Mouse (Mus musculus): ENCODE measurements around the gene Slco3a1.

Slco3a1 gene

GRCm38 (mm10) chr7:74554608-74555311 lies at the start of gene Slco3a1:
TSS of gene Slco3a1 (minus strand) at chr7:74554780.
- ATAC-seq (ENCODE audit: insufficient number of reproducible peaks, low FRiP score, low TSS enrichment), result peak; percentile 86

DNA sequence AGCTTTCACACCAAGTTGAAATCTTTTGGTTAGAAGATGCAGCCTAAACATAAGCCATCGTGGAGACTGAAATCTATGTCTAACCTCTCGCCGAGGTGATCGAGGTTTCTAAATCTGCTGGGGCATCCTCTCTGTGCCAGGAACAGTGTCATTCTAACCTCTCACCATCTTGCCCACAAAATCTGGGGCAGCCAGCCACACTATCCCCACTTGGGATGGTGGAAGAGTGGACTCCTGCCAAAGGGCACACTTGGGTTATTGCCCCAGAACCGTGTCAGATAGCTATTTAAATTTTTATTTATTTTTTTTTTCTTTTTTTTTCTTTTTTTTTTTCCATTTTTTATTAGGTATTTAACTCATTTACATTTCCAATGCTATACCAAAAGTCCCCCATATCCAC lies 46.4 kb upstream of the Slco3a1 start:
- no peak for ATAC-seq (ENCODE audit: insufficient number of reproducible peaks, low FRiP score, low TSS enrichment)

DNA sequence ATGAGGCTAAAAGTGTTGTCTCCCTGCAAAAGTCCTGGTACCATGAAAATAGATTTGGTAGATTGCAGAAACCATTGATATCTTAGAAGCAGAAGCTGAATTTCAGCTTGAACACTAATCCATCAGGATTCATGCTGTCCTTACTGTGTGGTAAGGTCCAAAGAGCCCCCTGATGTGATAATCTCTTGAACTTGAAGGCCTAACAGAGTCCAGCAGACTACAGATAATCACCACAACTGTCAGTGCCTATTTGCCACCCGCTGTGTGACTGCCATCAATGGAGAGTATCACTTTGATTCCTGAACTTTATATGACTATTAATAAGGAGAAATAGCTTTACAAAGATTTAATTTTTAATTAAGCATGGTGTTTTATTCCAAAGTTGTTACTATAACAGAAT lies 24.8 kb upstream of the Slco3a1 start:
- no peak for ATAC-seq (ENCODE audit: insufficient number of reproducible peaks, low FRiP score, low TSS enrichment)

GRCm38 (mm10) chr7:74575678-74576077 lies 21.1 kb upstream of the Slco3a1 start:
- no peak for ATAC-seq (ENCODE audit: insufficient number of reproducible peaks, low FRiP score, low TSS enrichment)

DNA sequence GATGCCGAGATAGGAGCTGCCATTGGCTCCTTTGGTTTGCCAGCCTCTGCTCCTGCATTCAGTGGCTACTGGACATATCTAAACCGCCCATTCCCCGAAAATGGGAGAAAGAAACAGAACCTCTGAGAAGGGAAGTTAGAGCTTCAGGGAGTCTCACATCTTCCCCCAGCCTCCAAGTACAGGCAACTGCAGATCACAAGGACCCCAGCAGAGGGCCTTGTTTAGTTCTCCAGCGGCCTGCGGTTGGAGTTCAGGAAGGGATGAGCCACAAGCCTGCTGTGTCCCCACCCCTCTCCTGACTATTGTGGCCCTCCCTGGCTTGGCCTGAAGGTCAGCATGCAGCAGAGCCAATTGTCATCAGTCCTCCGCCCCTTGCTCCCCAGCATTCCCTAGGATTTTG lies 836 bp upstream of the Slco3a1 start:
- ATAC-seq (ENCODE audit: insufficient number of reproducible peaks, low FRiP score, low TSS enrichment), result peak; percentile 34

DNA sequence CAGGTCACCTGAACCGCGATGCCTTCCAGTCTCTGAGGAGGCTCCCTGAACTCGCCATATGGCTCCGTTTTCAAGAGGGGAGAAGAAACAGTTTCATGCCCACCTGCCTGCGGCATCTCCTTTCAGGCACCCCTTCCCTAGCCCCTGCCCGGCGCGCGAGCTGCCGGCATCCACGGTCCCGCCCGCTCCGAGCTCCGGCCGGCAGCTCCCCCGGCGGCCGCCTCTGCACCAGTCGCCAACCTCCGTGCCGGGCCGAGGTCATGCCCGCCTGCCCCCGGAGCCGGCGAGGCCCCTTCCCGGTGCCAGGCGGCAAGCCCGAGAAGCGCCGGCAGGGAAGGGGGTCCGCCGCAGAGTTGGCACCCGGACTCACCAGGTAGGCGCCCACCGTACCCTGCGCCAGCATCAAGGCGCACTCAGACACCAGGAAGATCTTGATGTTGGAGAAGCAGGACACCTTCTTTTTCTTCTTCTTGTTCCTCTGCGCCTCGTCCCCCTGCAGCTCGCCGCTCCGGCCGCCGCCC lies 479 bp downstream of the Slco3a1 start:
- ATAC-seq (ENCODE audit: insufficient number of reproducible peaks, low FRiP score, low TSS enrichment), result peak; percentile 45

DNA sequence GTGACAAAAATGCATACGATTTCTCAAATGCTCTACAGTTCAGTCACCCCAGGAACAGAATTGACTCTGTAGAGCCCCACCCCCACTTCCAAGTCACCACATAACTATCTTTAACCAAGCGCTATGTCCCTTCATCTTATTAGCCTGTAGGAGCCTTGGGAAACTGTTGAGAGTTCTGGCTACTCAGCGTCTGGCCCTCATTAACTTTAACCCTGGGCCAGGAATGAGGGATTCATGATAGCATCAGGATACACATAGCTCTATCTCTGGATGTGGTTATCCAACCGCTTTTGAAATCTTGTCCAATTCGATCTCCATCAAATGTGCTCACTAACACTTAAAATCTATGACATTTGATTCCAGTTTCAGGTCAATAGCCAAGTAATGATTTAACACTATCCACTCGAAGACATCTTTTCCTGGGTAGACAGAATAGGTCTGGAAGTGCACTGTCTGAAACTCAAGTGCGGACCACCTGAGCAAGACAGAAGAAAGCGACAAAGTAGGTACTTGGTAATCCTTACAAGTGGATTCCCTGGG lies 1.4 kb downstream of the Slco3a1 start:
- no peak for ATAC-seq (ENCODE audit: insufficient number of reproducible peaks, low FRiP score, low TSS enrichment)

DNA sequence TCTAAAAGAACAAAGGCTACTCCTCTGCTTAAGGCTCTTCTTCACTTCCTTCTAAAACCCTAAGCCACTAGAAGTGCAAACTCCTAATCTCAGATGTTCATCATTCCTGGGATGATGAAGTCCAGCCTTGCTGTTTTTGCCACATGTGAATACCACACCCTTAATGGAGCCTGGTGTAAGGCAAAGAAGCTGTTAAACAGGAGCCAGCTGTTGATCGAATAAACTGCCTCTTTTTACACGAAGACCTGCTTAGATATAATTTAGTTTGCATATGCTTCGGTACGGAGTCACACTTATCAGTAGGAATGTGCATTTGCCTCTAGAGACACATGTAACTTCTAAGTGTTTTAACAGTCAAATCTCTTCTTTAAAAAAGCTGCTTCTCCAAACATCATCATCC lies 2.0 kb downstream of the Slco3a1 start:
- no peak for ATAC-seq (ENCODE audit: insufficient number of reproducible peaks, low FRiP score, low TSS enrichment)

DNA sequence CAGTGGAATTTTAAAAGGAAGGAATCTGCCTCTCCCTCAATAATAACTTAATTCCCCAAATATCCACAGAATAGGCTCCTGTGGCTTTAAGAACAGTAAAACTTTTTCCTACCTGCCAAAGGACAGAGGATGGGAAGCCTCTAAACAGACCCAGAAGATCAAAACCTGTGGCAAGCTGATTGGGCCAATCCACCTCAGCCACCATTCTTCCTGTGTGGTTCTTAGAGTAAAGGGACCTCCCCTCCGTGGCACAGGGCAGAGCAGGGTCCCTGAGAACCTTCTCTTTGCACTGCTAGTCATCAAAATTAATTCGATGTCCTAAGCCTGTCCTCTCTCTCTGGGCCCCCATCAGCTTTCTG lies 2.6 kb downstream of the Slco3a1 start:
- ATAC-seq (ENCODE audit: insufficient number of reproducible peaks, low FRiP score, low TSS enrichment), result no peak

DNA sequence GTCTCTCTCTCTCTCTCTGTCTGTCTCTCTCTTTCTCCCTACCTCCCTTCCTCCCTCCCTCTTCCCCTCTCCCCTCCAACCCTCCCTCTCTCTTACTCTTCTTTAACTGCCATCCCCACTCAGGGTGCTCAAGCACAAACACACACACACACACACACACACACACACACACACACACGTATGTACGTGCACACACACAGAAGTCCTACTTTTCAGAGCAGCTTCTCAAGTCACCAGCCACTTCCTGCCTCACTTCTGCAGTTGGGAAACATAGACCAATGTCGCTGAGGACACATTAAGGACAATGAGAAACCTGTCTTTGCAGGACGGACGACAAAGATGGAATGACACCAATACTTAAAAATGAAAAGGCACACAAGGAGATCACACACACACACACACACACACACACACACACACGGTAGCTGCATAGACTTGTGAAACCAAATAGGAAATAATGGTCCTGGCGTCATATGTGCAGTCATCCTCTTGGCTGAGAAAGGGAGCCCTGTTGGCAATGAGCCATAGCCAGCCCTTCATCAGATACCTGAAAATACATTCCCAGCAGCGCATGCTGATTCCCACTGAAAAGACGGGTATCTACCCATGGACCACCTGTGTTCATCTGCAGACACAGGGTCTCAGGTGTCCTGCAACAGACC lies 3.1 kb downstream of the Slco3a1 start:
- ATAC-seq (ENCODE audit: insufficient number of reproducible peaks, low FRiP score, low TSS enrichment), result no peak

DNA sequence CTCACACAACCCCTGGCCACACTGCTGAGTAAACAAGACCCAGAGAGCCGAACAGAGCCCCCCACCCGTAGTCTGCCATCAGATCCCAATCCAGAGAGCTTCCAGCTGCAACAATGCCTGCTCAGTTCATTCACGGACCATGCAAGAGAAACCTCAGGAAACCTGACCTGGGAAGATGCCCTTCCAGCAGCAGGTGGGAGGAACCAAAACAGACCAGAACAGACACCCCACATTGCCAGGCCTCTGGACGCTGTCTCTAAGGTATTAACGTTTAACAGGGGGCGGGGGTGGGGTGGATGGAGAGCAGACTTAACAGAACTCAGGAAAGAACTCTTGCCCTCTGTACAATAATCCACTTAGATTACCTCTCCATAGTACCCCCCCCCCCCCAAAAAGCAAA lies 4.9 kb downstream of the Slco3a1 start:
- ATAC-seq (ENCODE audit: insufficient number of reproducible peaks, low FRiP score, low TSS enrichment), result no peak

DNA sequence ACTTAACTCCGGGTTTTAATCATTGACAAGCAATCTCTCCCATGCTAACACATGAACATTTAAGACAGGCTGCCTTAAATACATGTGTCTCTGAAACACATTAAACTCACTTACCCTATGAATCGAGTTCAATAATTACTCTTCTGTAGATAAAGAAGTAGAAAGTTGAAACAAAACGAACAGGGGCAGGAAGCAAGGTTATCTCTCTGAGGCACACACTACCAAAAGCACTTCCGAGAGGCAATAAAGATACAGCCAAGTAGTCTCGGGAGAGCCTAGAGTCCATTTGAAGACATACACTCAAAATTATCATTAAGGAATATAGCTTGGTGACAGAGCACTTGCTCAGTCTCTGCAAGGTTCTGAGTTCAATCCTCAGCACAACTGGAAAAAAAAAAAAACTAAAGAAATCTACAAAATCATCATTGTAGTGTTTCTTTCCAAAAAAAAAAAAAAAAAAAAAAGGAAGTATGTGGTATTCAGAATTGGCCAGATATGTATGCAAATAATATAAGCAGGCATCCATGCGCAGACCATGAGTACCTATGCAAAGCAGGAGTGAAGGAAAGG lies 5.5 kb downstream of the Slco3a1 start:
- ATAC-seq (ENCODE audit: insufficient number of reproducible peaks, low FRiP score, low TSS enrichment), result no peak

DNA sequence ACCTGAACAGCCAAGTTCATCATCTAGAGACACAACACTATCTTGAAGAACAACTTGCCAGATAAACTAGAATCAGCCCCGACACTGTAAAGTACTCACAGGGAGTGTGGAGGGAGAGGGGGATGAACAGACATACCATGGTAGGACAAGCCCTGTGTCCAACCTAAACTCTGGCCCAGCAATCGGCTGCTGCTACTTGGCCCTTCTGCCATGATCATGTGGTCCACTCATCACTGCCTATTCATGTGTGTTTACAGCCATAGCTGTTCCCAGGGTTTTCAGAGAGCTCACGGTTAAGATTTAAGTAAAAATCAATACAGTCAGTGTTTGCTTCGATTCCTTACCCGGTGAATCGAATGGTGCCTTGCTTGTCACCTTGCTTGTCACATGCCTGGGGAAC lies 7.9 kb downstream of the Slco3a1 start:
- no peak for ATAC-seq (ENCODE audit: insufficient number of reproducible peaks, low FRiP score, low TSS enrichment)

DNA sequence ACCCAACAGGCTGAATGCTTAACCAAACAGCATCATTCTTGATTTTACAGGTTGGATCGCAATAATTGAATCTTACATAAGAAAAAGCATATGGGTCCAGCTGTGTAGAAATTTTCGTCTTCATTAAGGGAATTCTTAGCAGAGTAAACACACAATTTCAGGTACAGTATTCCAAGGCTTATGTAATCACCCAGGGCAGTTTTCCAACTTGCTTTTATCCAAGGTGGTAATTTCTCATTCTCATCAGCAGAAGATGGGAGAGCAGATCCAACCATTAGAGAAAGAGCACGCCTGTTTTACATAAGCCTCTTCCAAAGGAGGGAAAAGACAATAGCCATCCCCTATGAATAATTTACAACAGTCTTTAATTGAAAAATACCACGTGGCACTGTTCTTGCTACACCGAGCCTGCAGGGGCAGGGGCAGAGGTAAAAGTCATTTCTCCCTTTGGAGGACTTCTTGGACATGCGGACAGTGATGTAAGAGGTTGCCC lies 9.0 kb downstream of the Slco3a1 start:
- ATAC-seq (ENCODE audit: insufficient number of reproducible peaks, low FRiP score, low TSS enrichment), result no peak

- ATAC-seq (ENCODE audit: insufficient number of reproducible peaks, low FRiP score, low TSS enrichment), result no peak
Measured at GRCm38 (mm10) chr7:74544306-74544705, 10.3 kb downstream of the Slco3a1 start.

GRCm38 (mm10) chr7:74541958-74542357 lies 12.6 kb downstream of the Slco3a1 start:
- ATAC-seq (ENCODE audit: insufficient number of reproducible peaks, low FRiP score, low TSS enrichment), result no peak

DNA sequence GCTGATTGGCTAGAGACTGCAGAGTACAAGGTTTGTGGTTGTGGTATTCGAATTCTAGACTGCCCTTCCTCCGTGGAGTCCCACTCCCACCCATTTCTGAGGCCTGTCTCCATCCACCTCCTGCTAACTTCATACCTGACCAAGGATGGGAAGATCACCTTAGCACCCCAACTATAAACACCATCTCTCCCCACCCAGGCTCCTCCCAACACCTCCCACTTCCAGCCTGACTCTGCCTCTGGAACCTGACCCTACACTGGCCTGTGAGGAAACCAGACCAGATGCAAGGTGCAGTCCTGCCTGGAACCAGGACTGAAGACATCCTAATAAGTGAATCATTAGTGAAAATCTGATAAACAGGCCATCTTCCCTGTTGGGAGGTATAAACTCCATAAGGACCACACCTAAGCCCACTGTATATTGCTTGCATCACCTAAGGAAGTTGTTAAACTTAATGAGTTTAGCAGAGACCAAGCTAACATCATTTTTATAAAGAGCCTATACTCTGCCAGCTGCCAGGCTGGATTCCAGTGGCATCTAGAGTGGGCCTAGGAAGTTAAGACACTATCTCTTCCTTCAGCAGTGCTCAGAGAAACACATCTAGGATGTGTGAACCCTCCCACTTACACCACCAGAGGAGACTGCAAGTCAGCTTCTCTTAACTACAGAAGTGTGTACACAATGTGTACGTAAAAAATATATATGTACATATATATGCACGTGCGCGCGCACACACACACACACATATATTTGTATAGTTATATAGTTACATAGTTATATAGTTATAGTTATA lies 13.5 kb downstream of the Slco3a1 start:
- no peak for ATAC-seq (ENCODE audit: insufficient number of reproducible peaks, low FRiP score, low TSS enrichment)

GRCm38 (mm10) chr7:74536186-74536585 lies 18.4 kb downstream of the Slco3a1 start:
- no peak for ATAC-seq (ENCODE audit: insufficient number of reproducible peaks, low FRiP score, low TSS enrichment)

- no peak for ATAC-seq (ENCODE audit: insufficient number of reproducible peaks, low FRiP score, low TSS enrichment)
Measured at GRCm38 (mm10) chr7:74531468-74532097, 23.0 kb downstream of the Slco3a1 start.

- no peak for ATAC-seq (ENCODE audit: insufficient number of reproducible peaks, low FRiP score, low TSS enrichment)
Measured at GRCm38 (mm10) chr7:74529877-74530276, 24.7 kb downstream of the Slco3a1 start.

Data from cerebellum, adult (tissue).